Mouse (Mus musculus): ENCODE results near the gene Prss53.
"Not testable (repeated sequence)": the region's sequence is repeated elsewhere in the genome, so short reads cannot be mapped to it uniquely, and the experiment has no call there.

Prss53 gene

DNA sequence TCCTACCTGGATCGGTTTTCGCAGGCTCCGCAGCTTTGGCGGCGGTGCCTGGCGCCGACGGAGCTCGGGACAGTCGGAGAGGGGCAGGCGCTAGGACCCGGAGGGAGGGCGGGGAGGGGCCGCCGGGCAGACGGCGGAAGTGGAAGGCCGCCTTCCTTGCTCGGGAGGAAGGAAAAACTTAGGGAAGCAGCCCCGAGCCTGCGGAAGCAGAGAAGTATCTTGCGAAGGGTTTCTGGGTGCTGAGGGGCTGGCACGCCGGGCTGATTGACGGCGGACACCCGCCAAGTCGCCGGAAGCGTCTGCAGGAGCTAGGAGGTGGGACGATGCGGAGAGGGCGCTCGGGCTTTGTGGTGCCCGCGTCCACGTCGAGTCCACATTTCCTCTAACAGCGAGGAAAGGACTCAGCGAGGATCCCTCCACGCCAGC lies 14.7 kb downstream of the Prss53 start, which contains the start of gene Zfp646:
Zfp646 (plus strand) TSS at position 181 of the 426 bp plus-strand sequence.
- in situ Hi-C loops (cut with MboI, MseI) = loop anchor here (5.0 kb wide), 1 partner anchor 36 kb away; the partner anchor contains the start of gene Kat8

- in situ Hi-C loops (cut with MboI, MseI) = loop anchor here (5.0 kb wide), 1 partner anchor 37 kb away; the partner anchor contains the start of gene Kat8
These were observed 15.2 kb downstream of the Prss53 start for GRCm38 (mm10) chr7:127875627-127876001.

GRCm38 (mm10) chr7:127874812-127875626 lies 15.8 kb downstream of the Prss53 start:
- in situ Hi-C loops (cut with MboI, MseI) = loop anchor here (5.0 kb wide), 1 partner anchor 37 kb away; the partner anchor contains the start of gene Kat8

DNA sequence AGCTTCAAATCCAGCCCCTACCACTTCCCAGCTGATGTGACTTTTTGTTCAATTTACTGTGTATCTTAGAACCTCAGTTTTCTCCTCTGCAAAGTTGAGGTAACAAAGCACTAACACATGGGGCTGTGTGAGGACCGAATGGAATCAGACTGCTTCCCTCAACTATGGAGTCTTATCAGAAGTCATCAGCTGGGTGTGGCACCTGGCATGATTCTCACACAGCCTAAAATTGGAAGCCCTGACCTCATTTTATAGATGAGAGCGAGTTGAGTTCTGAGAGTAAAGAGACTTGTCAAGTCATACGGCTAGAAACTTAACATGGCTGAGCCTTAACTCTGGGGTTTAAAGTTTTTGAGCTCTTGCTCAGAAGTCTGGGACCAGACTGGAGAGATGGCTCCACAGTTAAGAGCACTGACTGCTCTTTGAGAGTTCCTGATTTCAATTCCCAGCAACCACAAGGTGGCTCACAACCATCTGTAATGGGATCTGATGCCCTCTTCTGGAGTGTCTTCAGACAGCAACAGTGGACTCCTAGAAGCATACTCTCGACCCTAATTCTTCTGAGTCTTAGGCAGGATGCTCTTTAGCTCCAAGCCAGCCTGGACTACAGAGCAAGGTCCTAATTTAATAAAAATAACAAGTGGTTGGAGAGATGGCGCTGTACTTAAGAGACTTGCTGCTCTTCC lies 20.5 kb downstream of the Prss53 start:
- in situ Hi-C loops (cut with MboI, MseI) = no loop called here

GRCm38 (mm10) chr7:127869149-127869810 lies 21.5 kb downstream of the Prss53 start:
- in situ Hi-C loops (cut with MboI, MseI) = no loop called here

DNA sequence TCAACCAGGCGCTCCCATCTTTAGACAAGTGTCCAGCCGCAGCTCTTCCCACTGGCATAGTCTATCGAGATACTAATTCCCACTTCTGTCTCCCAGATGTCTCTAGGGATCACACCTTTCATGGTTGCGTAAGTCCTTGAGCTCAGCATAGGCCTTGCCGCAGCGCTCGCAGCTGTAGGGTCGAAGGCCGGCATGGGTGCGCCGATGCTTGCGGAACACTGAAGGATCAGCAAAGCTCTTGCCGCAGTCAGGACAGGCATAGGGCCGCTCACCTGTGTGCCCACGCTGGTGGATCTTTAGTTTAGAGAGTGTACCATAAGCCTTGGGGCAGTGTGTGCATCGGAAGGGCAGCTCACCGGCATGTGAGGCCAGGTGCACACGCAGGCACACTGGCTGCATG lies 23.1 kb downstream of the Prss53 start:
- in situ Hi-C loops (cut with MboI, MseI) = no loop called here

DNA sequence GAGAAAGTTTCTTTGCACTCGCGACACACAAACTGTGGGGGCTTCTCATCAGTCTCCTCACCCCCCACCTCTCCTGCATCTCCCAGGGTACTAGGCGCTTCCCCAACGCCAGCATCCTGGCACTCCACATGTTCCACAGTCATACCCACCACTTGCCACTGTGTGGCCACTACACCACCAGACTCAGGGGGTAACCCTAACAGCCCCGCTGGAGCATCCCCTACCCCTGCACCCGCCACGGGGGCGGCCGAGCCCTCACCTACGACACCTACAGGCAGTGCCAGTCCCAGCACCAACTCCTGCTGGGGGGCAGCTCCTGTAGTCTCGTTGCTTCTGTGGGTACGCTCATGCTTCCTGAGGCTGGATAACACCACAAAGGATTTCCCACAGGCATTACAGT lies 24.3 kb downstream of the Prss53 start:
- in situ Hi-C loops (cut with MboI, MseI) = no loop called here

GRCm38 (mm10) chr7:127858258-127858657 lies 32.5 kb downstream of the Prss53 start:
- in situ Hi-C loops (cut with MboI, MseI) = no loop called here

DNA sequence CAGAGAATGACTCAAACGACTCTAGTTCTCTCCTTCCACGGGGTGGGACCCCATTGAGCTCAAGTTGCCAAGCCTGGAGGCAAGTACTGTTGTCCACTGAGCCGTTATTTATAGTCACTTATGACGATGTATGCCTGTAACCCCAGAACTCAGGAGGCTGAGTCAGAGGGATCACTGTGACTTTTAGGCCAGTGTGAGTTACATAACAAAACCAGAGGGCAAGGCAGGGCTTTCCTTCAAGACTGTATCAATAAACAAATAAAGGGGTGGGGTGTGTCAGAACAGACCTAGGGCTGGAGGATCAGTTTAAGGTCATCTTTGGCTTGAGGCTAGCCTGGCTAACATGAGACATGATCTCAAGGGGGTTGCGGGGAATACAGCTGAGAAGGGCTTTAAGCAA lies 39.9 kb downstream of the Prss53 start:
- in situ Hi-C loops (cut with MboI, MseI) = no loop called here

DNA sequence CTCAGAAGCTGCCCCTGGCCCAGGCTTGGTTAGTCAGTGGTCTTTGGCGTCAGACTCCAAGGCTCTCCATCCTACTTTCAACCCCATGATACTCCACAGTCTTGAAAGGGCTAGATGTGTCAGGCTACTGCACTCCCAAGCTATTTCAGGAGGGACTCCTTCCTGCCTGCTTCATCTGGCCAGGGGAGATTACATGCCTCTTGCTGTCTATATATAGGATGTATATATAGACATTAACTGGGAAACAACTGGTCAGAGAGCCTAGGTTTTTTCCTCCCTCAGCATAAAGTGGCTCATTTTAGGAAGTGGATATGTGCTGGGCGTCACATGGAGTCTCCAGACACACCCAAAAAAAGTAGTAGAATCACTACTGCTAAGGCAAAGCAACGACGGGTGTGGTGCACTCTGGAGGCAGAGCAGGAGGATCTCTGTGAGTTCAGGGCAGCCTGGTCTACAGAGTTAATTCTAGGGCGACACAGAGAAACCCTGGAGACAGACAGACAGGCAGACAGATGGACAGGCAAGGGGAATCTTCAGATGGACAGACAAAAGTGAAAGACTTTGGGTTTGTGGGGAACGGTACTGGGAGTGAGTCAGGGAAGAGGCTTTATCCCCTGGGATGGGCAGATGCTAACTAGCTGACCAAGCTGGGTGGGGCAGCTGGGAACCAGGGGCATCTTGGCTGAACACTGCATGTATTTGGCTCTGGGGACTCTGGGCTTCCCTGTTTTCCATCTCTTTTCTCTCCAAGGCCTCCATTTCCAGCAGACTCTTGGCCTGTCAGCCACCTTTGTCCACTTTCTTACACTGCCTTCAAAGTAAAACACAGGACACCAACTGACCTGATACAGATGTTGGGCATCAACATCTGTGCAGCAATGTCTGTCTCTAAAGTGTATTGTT lies 40.5 kb downstream of the Prss53 start:
- in situ Hi-C loops (cut with MboI, MseI) = loop anchor here (10.0 kb wide), 1 partner anchor 955 kb away; no protein-coding TSS in a partner anchor

DNA sequence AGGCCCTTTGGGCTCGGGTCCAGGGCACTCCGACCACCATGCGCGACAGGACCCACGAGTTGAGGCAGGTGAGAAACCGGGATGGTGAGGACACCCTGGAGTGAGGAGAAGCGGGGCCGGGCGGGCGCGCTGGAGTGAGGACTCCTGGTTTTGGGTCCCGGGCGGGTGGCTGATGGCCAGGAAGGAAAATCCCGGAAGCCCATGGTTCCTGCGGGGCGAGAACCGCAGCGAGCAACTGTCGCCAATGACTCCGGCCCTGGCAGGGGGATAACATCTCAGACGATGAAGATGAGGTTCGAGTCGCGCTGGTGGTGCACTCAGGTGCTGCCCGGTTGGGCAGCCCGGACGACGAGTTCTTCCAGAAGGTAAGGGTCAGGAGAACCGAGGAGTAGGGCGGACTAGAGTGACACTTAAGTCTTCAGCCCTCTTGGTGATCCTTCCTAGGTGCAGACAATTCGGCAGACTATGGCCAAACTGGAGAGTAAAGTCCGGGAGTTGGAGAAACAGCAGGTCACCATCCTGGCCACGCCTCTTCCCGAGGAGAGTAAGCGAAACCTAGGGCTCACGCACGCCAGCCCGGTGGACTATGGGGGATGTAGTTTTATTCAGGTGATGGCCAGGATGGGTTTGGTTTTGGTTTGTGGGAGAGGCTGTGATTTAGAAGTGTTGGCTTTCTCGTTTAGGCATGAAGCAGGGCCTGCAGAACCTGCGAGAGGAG lies 48.6 kb downstream of the Prss53 start:
- in situ Hi-C loops (cut with MboI, MseI) = loop anchor here (10.0 kb wide), 1 partner anchor 947 kb away; no protein-coding TSS in a partner anchor

- in situ Hi-C loops (cut with MboI, MseI) = loop anchor here (10.0 kb wide), 1 partner anchor 947 kb away; no protein-coding TSS in a partner anchor
These were observed 49.3 kb downstream of the Prss53 start for GRCm38 (mm10) chr7:127841340-127842000.

GRCm38 (mm10) chr7:127840886-127841285 lies 49.9 kb downstream of the Prss53 start:
- in situ Hi-C loops (cut with MboI, MseI) = loop anchor here (10.0 kb wide), 1 partner anchor 946 kb away; no protein-coding TSS in a partner anchor

GRCm38 (mm10) chr7:127840031-127840430 lies 50.7 kb downstream of the Prss53 start:
- in situ Hi-C loops (cut with MboI, MseI) = loop anchor here (10.0 kb wide), 1 partner anchor 945 kb away; no protein-coding TSS in a partner anchor

DNA sequence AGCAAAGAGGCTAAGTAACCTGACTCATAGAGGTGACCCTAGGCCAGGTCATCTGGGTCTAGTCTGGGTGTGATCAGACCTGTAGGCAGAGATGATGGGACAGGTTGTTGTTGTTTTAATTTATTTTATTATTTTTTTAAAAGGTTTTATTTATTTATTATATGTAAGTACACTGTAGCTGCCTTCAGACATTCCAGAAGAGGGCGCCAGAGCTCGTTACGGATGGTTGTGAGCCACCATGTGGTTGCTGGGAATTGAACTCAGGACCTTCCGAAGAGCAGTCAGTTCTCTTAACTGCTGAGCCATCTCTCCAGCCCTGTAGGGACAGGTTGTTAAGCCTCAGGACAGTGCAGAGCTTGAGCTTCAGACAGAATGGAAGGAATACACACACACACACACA lies 52.9 kb downstream of the Prss53 start:
- in situ Hi-C loops (cut with MboI, MseI) = not testable (repeated sequence)

DNA sequence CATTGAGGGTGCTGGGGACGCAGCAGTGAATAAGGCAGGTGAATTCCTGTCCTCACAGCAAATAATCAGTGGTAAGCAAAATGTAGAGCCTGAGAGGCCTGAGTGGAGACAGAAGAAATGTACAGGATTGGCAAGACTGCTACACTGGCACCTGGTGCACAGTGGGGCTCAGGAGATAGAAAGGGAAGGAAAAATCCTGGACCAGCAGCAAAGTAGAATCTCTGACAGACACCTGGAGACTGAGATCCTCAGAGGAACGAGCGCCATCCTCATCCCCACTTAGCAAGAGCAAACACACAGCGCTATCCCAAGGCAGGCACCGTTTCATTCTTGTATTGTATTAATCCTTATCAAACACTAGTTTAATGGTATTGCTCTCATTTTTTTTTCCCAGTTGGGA lies 53.3 kb downstream of the Prss53 start:
- in situ Hi-C loops (cut with MboI, MseI) = no loop called here

All from T-helper 2 cell (primary cell).